Mouse (Mus musculus) monocyte, adult 59 days (primary cell): ENCODE measurements around the gene Skp2. TPM values are rescaled to one million over a fixed set of nuclear protein-coding genes. Genes with fewer than 3 reads are reported as not detected.

Source experiments
- total RNA-seq, 2 experiments: library from RNA; stranded (reverse); gene quantifications; one replicate each; pipeline ENCODE4 v1.2.4; 2023

Skp2 gene
- 10 to 100 TPM; 10.2 to 11.1 TPM for total RNA-seq

DNA sequence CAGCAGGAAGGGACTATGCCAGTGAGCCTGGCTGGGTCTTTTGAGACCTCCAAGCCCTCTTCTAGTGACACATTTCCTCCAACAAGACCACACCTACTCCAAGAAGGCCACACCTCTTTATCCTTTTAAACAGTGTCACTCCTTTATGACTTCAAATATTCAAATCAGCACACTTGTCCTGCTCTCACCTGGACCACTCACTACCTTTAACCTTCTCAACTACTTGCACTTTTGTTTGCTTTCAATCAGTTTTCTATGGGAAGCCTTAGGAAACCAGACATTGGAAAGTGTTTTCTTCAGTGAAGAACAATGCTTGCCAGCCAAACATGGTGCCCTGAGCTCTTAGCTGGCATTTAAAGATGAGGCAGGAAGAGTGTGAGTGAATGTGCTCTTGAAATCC, at the start of gene Skp2:
Gene Skp2, minus strand, starts transcription at position 101 of the 400 bp plus-strand sequence.

DNA sequence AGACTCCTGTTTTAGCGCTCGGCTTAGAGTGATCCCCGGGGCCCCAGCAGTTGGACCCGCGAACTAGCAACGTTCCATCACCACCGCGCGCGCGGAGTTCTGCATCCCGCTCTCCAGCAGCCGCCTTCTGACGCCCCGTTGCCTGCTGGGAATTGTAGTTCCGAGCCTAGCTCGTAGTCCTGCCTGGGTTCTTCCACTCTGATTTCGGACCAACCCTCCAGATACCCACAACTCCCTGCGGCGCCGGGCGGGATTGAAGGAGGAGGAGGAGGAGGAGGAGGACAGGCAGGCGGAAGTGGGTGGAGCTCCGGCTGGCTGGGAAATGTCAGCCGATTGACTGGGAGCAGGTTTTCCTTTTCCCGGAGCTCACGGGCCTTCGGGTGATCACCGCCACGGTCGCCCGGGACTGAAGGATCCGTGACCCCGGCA, 15.0 kb downstream of the Skp2 start, which contains the start of gene Lmbrd2:
Gene Lmbrd2, plus strand, starts transcription at position 299 of the 429 bp plus-strand sequence.

DNA sequence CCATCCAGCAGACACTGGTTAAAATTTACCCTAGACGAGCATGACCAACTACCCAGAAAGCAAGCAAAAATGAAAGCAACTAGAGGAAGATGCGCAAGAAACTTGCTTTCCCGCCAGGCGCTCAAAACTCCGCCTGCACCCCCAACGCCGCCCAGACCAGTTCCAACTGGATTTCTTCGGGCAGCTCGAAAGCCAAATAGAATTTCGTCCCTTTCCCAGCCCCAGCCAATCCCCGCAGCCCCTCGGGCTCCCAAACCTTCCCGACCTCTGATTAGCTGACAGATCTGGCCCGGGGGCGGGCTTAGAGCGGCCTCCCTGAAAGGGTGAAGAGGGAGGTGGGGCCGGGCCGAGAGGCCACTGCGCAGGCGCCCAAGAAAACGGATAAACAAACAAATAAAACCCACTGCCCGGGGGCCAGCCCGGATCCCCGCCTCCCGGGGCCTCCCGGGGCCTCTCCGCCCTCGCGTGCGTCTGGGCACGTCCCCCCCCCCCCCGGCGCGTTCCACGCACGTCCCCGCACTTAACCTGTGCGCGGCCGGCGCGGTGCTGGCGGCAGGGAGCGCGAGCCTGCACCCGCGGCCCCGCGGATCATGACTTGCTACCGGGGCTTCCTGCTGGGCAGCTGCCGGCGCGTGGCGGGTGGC, 84.2 kb downstream of the Skp2 start, which contains the start of gene Nadk2:
Gene Nadk2, plus strand, starts transcription at position 349 of the 644 bp plus-strand sequence.

Other genes with a start within 250 kb of the Skp2 start
- gene Ranbp3l, start 187.5 kb downstream of the Skp2 start, total RNA-seq: not detected
- 10 to 100 TPM; 20.2 to 21.0 TPM for gene Nadk2, start 84.2 kb downstream of the Skp2 start, total RNA-seq
- gene Lmbrd2, start 14.9 kb downstream of the Skp2 start, total RNA-seq: 10 to 100 TPM; 21.4 to 26.1 TPM
- gene Ugt3a1, start 121.5 kb upstream of the Skp2 start, total RNA-seq: not detected
- not detected for gene Ugt3a2, start 180.1 kb upstream of the Skp2 start, total RNA-seq